Mouse (Mus musculus) mesoderm, embryonic 11.5 days (tissue): ENCODE data around the gene Nudt21.
A peak's percentile ranks its signal among the peaks of the same experiment; 100 is the strongest.

Experiments used
- DNase-seq: peaks from one replicate; pipeline ENCODE4 v3.0.0-alpha.2; 2012; ENCODE audit warnings: low read depth, low spot score

Nudt21 gene

DNA sequence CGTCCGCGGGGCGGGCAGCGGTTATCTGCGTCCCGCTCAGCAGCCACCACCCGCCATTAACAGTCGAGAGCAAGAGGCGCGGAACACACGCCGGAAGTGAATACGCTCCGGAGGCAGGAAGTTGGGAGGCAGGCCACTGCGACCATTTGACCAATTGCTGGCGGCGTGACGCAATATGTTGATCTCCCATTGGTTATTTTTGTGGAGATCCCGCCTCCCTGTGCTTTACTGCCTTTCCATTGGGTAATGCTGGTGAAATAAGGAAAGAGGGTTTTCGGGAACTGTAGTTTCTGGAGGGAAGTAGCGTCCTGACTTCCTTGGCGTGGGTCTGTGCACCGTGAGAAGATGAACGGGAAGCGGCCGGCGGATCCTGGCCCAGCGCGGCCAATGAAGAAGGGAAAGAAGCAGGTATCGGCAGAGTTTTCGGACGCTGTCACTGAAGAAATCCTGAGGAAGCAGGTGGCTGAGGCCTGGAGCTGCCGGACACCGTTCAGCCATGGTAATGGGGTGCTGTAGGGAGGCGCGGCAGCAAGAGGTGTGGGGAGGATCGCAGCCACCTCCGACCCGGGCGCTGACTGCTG is at the start of gene Nudt21, which contains the start of gene Ogfod1:
Nudt21 (minus strand) TSS at position 88 of the 581 bp plus-strand sequence.
Ogfod1 (plus strand) TSS at position 255 of the 581 bp plus-strand sequence.
- DNase-seq, result peak; percentile 98

GRCm38 (mm10) chr8:94076461-94077192 is 39.8 kb upstream of the Nudt21 start:
- DNase-seq, result no peak

- DNase-seq, result no peak
These were observed 32.0 kb upstream of the Nudt21 start for GRCm38 (mm10) chr8:94068793-94069192.

DNA sequence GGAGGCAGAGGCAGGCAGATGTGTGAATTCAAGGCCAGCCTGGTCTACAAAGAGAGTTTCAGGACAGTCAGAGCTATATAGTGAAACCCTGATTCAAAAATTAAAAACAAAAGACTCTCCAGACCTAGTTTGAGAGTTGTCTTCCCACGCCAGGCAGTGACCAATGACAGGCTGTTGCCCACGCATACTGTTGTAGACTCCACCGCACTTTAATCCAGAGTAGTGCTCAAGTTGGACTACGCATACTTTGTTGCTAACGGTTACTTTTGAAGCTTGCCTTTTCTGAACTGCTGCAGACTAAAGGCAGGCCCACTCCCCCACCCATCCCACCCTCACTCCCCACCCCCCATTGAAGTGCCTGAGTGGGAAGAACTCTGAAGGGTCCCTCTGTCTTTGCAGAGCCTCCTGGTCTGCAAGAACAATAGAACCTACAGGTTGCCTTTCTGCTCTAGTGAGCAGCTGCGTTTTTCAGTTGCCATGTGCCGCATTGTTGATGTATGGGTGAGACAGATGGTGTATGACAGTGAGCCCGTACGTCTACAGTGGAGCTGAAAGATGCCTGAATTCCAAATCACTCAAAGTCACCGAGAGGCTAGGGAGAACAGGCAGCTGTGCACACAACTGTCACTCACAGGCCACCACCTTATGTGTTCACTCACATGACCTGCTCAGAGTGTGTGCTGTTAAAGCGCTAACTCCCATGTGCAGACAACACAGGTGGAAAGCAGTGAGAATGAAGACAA is 29.5 kb upstream of the Nudt21 start:
- peak; percentile 65 for DNase-seq

DNA sequence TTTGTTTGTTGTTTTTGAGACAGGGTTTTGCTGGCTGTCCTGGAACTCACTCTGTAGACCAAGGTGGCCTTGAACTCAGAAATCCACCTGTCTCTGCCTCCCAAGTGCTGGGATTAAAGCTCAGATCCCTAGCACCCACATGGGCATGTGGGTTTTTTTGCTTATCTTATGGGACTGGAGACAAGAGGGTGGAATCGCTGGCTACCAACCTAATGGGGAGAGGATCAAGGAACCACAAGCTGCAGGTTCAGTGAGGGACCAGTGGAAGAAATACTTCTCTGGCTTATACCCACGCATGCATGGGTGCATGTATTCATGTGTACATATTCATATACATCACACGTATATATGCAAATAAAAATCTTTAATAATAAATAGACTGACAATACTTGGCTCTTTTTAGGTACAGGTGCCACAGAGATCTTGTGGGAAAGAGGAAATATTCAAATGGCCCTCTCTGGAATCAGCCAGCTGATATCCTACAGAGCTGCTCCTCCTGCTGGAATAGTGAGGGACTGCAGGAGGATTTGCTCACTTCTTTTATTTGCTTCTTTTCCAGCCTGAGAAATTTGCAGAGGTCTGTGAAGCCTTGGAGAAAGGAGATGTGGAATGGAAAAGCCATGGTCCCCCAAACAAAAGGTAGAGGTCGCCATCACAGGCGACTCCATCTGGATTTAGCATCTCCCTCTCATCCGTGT is 20.5 kb upstream of the Nudt21 start:
- peak; percentile 48 for DNase-seq

GRCm38 (mm10) chr8:94052696-94053095 is 15.9 kb upstream of the Nudt21 start:
- no peak for DNase-seq

- no peak for DNase-seq
These were observed 11.0 kb upstream of the Nudt21 start for GRCm38 (mm10) chr8:94047845-94048244.

- no peak for DNase-seq
These were observed 975 bp upstream of the Nudt21 start for GRCm38 (mm10) chr8:94037806-94038205.

DNA sequence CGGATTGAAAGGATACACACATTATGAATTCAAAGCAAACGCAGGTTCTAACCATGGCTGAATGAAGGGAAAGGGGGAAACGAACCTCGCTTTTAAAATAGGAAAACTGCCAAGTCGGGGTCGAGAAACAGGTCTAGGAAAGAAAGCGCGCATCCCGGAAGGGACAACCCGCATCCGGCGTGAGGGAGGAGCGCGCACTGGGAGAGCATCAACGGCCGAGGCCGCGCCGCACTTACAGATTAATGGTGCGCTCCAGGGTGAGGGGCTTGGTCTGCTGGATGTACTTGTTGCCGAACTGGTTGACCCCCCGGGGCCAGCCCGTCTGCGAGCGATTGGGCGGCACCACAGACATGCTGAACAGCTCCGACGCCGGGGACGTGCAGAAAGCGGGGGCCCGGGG is 290 bp downstream of the Nudt21 start:
- peak; percentile 81 for DNase-seq

- no peak for DNase-seq
These were observed 1.6 kb downstream of the Nudt21 start for GRCm38 (mm10) chr8:94035200-94035599.

- DNase-seq, result no peak
These were observed 3.2 kb downstream of the Nudt21 start for GRCm38 (mm10) chr8:94033601-94034000.

DNA sequence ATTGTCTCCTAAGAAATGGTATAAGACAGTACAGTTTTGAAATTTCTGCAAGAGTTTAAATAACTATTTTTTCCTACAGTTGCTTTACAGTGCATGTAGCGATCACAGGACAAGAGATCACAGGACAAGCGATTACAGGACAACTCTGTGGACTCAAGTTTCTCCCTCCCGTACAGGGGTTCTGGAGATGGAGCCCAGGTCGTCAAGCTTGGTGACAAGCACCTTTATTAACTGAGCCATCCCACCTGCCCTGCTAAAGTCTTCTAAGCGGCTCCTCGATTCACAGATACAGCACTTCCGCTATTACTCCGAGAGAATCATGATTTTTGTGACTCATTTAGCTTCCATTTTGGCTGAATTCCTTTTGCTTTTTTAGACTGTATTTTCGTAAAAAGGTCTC is 7.1 kb downstream of the Nudt21 start:
- DNase-seq, result no peak

GRCm38 (mm10) chr8:94023916-94024315 is 12.9 kb downstream of the Nudt21 start:
- no peak for DNase-seq

- DNase-seq, result no peak
These were observed 23.7 kb downstream of the Nudt21 start for GRCm38 (mm10) chr8:94013026-94013612.

DNA sequence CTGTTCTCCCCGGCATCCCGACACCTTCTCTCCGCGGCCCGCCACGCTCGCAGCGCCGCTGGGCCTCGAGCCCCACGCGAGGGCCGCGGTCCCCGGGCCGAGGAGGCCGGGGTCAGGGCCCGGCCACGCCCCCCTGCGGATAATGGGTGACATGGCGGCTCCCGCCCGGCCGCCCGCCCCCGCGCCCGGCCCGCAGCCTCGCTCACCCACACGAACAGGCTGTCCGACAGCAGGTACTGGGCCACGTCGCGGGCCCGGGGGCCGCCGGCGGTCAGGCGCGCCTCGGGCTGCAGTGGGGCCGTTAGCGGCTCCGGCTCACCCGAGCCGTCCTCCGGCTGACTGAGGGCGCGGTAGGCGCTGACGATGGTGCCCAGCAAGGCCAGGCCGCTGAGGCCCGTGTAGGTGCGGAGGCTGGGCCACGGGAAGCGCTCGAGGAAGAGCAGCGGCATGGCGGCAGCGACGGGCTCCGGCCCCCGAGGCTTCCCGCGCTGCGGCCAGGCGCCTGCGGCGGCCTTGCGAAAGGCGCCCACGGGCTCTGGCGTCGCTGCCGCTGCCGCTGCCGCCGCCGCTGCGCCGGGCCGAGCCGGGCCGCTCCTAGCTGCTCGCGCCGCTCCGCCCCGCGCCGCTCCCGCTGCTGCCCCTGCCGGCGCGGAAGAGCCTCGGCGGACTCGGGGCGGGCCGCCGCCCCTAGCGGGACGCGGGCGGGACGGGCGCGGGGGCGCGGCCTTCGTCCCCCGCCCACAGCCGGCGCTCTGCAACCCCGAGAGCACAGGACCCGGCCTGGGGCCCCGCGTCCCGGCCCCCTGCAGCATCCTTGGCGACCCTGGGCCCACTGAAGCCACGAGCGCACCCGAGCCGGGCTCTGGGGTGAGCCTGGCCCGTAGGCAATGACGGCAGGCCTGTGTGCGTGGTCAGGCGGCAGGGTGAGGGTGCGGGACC is 24.5 kb downstream of the Nudt21 start, which contains the start of gene Amfr:
Amfr (minus strand) TSS at position 830 of the 939 bp plus-strand sequence.
- peak; percentile 76 for DNase-seq

- no peak for DNase-seq
These were observed 25.5 kb downstream of the Nudt21 start for GRCm38 (mm10) chr8:94011076-94012012.

DNA sequence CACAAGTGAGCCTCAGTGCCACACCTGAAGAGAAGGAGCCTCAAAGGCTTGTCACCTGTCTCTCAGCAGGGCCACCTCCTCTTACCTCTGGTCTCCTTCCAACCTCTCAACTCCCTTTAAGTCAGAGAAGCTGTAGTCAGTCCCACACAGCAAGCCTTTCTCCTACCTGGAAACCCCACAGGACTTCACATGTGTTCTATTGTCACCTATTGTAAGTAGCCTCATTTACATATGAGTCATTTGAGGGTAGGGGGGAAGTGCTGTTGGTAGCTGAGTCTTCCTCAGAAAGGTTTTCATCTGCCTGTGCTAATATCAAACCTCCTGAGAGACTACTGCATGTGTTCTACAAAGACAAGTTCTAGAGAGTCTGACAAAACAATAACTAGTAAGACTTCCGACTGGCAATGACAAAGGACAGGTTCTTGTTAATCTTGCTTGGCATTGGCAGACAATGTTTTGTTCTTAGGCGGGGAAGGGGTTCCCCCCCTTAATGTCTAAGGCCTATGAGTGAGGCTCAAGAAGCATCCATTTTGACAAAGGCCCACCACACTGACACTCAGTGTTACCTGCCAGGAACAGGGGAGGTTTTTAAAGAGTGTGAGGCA is 26.6 kb downstream of the Nudt21 start:
- no peak for DNase-seq

- DNase-seq, result no peak
These were observed 27.5 kb downstream of the Nudt21 start for GRCm38 (mm10) chr8:94009243-94009845.
